Mouse (Mus musculus): ENCODE measurements at regions not wholly inside any gene's neighbourhood (a gene's known extent, or its start where the extent isn't known, plus 50 kb on each side); places are given as distances from the start of the nearest gene placed in this dataset.

- no peak for DNase-seq (ENCODE audit: low spot score in 2 of 2)
These were observed 101.3 kb upstream of the Cpm start for GRCm38 (mm10) chr10:117527979-117528378.

DNA sequence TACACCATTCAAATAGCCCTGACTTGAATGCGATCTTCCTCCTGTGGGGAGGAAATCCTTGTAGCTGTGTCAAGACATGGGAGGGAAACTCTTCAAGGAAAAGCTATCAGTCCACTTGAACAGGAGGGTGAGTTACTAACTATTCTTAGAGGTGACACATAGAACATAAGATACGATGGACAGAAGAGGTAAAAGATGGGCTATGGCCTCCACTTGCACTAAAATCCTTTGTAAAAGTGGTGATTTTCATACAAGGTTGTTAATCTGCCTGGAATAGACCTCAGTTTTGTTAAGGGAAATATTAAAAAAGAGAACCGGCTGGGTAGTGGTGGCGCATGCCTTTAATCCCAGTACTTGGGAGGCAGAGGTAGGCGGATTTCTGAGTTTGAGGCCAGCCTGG is 102.1 kb upstream of the Cpm start:
- no peak for DNase-seq (ENCODE audit: low spot score in 2 of 2)

GRCm38 (mm10) chr10:117526834-117527188 is 102.5 kb upstream of the Cpm start:
- no peak for DNase-seq (ENCODE audit: low spot score in 2 of 2)

- no peak for DNase-seq (ENCODE audit: low spot score in 2 of 2)
These were observed 103.1 kb upstream of the Cpm start for GRCm38 (mm10) chr10:117526008-117526833.

DNA sequence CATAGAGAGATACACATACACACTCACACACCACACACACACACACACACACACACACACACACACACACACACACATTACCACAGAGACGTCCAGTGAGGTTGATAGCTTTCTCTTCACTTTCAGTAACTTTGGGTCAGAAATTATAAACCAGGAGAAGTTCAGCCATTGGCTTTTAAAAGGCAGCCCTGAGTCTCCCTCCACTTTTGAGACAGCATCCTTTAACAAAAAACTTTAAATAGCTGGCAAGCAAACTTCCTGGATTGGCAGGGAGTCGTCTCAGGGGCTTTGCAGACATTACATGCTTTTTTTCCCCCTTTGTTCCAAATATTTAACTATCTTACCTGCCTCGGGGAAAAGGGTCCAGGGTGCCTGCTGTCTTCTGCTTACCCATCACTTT is 103.7 kb upstream of the Cpm start:
- no peak for DNase-seq (ENCODE audit: low spot score in 2 of 2)

DNA sequence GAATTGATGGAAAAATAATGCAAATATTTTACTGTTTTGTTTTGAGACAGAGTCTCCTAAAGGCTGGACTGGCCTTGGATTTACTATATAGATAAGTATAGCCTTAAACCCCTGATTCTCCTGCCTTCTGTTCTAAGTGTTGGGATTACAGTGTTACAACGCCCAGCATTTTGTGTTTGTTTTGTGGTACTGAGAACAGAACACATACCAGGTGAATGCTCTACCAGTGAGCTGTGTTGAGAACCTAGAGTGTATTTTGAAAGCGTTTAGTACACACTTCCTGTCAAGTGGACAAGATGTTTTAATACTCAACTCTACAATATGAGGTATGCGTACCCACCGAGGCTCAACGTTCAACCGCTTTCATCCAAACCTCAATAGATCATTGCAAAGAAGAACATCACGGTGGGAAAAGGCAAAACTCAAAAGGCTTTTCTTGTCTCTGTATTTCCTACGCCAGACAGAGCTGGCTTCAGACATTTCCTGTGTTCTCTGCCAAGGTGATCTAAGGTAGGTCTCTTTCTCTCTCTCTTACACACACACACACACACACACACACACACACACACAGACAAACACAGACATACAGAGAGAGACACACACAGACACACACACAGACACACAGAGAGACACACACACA is 104.3 kb upstream of the Cpm start:
- no peak for DNase-seq (ENCODE audit: low spot score in 2 of 2)

DNA sequence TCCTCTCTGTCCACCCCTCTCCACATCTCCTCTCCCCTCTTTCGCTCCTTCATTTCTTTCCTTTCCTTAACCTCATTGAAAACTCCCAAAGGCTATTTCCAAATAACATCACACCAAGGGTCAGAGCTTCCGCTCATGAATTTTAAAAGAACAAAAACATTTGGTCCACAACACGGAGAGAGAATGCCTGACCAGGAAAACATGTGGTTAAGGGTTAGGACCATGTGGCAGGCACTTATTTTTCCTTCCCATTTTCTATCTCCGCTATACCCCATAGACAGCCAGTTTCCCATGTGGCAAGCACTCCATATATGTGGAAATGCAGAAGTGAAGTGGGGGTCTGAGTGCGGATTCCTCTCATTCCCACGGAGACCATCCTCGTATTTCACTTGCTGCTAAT is 105.2 kb upstream of the Cpm start:
- DNase-seq (ENCODE audit: low spot score in 2 of 2), result no peak

DNA sequence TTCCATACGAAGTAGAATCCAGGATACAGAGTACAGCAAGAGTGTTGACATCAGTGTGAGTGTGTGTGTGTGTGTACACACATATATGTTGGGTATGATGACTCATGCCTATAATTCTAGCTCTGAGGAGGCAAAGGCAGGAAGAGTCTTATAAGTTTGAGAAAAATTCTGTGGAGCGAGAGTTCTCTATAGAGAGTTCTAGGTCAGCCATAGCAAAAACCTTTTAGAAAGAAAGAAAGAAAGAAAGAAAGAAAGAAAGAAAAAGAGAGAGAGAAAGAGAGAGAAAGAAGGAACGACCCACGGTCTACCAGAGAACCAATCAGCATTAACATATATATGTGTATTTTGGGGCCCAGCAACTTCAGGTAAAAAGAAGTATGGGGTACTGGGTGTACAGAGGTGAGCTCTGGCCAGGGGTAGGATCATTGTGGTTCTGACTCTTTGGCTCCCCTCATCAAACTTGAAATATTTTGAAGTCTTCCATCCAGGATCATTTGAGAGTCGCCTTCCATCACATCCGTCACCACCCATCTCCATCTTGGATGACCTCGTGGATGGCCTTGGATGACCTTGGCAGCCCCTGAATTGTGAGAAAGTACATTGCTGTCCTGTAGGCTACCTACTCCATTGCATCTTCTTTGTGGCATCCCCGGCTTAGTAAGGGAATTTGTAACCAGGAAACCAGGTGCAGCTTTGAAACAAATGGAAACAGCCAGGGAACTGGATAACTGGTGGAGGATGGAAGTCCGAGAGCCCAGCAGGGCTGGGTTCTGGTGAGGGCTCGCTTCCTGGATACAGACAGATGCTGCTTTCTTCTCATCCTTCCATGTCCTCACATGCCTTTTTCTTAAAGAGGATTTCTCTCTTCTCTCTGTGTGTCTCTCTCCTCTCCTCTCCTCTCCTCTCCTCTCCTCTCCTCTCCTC is 106.1 kb upstream of the Cpm start:
- DNase-seq (ENCODE audit: low spot score in 2 of 2), result no peak

GRCm38 (mm10) chr10:117522373-117522772 is 106.9 kb upstream of the Cpm start:
- DNase-seq (ENCODE audit: low spot score in 2 of 2), result no peak

DNA sequence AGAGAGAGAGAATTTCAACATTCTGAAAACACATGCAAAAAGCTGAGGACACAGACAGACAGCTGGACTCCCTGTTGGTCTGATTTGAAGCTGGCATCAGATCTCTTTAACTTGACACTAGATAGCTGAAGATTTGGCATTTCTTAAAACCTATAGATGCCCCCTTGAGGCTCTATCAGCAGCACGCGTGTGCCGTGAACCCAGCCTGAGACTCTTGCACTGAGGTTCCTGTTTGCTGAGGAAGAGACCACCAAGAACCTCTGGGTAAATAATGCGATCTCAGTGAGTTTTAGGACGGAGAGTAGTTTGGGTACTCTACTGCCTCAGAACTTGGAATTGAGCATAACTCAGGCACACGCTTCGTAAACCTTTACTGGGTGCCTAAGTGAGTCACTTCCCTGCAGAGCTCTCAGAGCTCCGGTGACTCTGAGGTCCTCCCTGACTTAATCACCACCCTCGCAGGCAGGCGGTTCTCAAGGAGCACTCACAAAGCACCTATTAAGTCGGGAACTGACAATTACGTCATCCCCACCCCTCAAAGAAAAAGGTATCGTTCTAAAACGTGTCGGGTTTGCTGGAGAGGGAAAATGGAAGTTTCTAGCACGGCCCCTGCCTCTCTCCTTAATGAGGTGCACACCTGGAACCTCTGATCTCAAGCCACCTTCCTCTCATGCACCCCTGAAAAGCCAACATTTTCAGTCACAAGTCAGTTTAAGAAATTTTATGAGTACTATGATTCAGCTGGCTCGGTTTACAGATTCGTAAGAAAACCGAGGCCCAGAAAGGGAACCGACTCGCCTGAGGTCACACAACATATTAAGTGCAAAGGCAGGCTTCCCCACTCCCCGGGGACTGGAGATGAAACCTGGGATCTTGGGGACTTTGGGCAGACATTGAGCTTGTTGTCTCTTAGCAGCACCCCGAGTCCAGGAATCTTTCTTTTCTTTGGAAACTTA is 107.7 kb upstream of the Cpm start:
- no peak for DNase-seq (ENCODE audit: low spot score in 2 of 2)

- DNase-seq (ENCODE audit: low spot score in 2 of 2), result no peak
These were observed 108.6 kb upstream of the Cpm start for GRCm38 (mm10) chr10:117520536-117521314.

GRCm38 (mm10) chr10:117519670-117520535 is 109.4 kb upstream of the Cpm start:
- DNase-seq (ENCODE audit: low spot score in 2 of 2), result no peak

DNA sequence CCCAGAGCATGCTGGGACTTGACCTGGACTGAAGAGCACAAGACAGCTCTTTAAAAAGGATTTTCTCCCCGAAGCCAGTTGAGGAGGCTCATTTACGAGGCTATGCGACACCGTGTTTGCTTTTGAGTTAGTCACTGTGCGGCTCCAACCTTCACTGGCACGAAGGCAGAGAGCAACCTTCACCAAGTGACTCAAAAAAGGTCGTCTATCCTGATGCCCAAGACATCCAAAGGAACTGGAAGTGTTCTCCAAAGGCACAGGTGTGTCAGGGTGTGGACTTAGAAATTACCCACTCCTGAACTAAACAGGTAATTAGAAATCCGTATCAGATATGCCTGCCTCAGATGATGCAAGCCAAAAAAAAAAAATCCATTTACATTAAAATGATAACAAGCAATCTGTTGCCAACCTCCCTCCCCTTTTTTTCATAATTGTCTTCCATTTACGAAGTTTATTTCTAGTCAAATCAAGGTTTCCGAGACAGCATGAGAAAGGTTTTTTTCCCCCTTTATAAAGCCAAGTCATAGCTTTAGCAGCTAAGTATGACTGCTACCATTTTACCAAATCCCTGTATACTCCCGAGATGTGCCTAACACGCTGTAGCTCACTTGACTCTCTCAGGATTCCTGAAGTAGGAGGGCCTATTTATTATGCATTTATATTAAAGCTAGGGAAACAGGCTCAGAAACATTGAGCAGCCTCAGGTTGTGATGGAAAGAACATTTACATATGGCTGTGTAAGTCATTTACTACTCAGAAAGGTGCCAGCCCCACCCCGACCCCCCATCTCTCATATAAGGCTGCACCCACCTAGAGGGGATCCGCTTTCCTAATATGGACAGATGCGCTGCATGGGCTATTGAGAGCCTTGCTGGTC is 110.3 kb upstream of the Cpm start:
- DNase-seq (ENCODE audit: low spot score in 2 of 2), result no peak

DNA sequence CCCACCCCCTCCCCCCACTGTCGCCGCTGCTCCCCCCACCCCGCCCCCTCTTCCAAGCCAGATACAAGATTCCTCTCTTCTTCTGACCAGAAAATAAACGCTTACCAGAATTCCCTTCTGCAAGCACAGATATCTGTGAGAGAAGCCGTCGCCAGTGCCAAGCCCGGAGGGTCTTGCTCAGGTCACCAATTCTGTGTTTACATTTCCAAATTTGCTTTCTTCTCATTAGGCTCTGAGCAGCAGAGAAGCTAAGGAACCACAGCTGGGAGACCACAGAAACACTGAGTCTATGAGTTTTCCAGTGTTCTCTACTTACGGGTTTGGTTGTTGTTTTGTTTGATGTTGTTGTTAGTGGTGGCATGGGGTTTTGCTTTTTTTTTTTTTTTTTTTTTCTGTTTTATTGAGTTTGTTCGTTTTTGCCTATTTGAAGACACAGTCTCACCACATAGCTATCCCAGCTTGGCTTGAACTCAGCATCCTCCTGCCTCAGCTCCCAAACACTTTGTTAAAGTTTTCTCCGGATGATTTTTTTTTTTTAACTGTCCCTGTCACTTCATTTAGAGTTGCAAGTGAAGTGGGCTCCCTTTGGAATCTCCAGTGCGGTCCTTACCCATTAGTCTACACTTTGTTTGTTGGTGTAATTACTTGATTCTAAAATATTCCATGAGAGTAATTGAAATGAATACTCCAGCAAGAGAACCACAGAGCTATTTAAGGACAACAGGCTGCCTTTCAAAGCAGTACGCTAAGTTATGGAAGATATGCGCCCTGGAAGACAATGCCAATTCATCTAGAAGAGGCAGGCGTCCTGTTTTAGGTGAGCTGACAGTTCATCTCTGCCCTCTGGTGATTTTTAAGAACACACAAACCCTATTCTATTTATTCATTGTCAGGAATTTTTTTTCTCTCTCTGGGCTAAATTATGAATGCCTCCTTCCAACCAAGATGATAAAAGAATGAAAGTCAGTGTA is 111.2 kb upstream of the Cpm start:
- no peak for DNase-seq (ENCODE audit: low spot score in 2 of 2)

GRCm38 (mm10) chr10:117517071-117517714 is 112.1 kb upstream of the Cpm start:
- DNase-seq (ENCODE audit: low spot score in 2 of 2), result no peak

DNA sequence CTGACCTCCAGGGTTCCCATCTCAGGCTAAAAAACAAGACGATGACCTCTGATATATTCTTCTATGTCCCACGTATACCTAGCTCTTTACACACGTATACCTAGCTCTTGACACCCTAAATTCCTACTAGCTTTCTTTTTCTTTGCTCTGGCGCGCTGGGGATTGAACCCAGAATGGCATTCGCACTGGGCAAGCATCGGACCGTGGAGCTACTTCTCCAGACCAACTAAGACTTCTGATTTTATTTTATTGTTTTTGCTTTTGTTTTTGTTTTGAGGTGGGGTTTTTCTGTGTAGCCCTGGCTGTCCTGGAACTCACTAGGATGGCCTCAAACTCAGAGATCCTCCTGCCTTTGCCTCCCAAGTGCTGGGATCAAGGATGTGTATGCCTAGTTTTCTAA is 112.8 kb upstream of the Cpm start:
- DNase-seq (ENCODE audit: low spot score in 2 of 2), result no peak
